Comparison of ENCODE assay signal across 9 mouse cellular contexts in genomic region chr15:51104362-51104761, GRCm38 (mm10).
DNase-seq lines count a peak whose midpoint lies in the region; ATAC-seq and TF ChIP-seq lines count a peak whose summit lies in the region.
"Had no signal": no experiment of that assay in that cellular context is flagged by ENCODE, and none has a peak within 500 bp of the region (broad histone marks: within the 10 kb centered on the region; RNA-seq: fewer than 3 reads in every experiment).

No protein-coding gene starts in this region.

- peak overlapping the region; percentile 12 for H3K4me3 ChIP-seq in kidney, postnatal 0 days (replicated peaks; ENCODE audit: low read depth, low read length)
- no peak overlapping the region for H3K4me3 ChIP-seq in kidney, adult 2 months (ENCODE audit: insufficient read depth, low read depth, low read length)
- H3K4me3 ChIP-seq in embryonic facial prominence, embryonic 13.5 days, result peak overlapping the region; percentile 18; the same call in 1 of the 2 replicates
- H3K4me3 ChIP-seq in intestine, embryonic 15.5 days (replicated peaks), result no peak overlapping the region
- peak overlapping the region; percentile 19 for H3K4me3 ChIP-seq in neural tube, embryonic 15.5 days (replicated peaks)

- H3K27me3 ChIP-seq in kidney, postnatal 0 days (ENCODE audit: insufficient read depth, low read length), result no peaks in the 10 kb centered on the region
- H3K27me3 ChIP-seq in kidney, adult 2 months (replicated peaks; ENCODE audit: control insufficient read depth, insufficient read depth, low read length), result no peaks in the 10 kb centered on the region
- no peaks in the 10 kb centered on the region for H3K27me3 ChIP-seq in embryonic facial prominence, embryonic 13.5 days
- H3K27me3 ChIP-seq in intestine, embryonic 15.5 days (replicated peaks), result no peaks in the 10 kb centered on the region
- no peaks in the 10 kb centered on the region for H3K27me3 ChIP-seq in neural tube, embryonic 15.5 days (replicated peaks)

- H3K4me1 ChIP-seq in kidney, postnatal 0 days (replicated peaks; ENCODE audit: insufficient read depth, low read length), result peaks cover 4% of the 10 kb centered on the region; the same call in 1 of the 2 replicates
- H3K4me1 ChIP-seq in kidney, adult 2 months (ENCODE audit: control insufficient read depth, insufficient read depth, low read length), result no peaks in the 10 kb centered on the region
- peaks cover 7% of the 10 kb centered on the region; the same call in 1 of the 2 replicates for H3K4me1 ChIP-seq in embryonic facial prominence, embryonic 13.5 days
- H3K4me1 ChIP-seq in intestine, embryonic 15.5 days (replicated peaks), result no peaks in the 10 kb centered on the region
- peaks cover 8% of the 10 kb centered on the region for H3K4me1 ChIP-seq in neural tube, embryonic 15.5 days

- ATAC-seq in kidney, postnatal 0 days (replicated peaks; ENCODE audit: low FRiP score, low read depth), result no peak
- no peak for ATAC-seq in embryonic facial prominence, embryonic 13.5 days (ENCODE audit: insufficient number of reproducible peaks, insufficient read depth, low FRiP score, low TSS enrichment, low read depth)
- no peak for ATAC-seq in intestine, embryonic 15.5 days
- ATAC-seq in neural tube, embryonic 15.5 days (ENCODE audit: low FRiP score), result peak; percentile 60
- ATAC-seq in granulocyte monocyte progenitor cell, adult 5-6 weeks (replicated peaks; ENCODE audit: poor library complexity, severe bottlenecking), result no peak
- no peak for ATAC-seq in activated CD4-positive, CD25-positive, alpha-beta regulatory T cell, adult 4 months

- peak; percentile 16 for DNase-seq in kidney, postnatal 0 days (ENCODE audit: low spot score)
- no peak for DNase-seq in kidney, adult 2 months
- no peak for DNase-seq in left cerebral cortex, postnatal 10 days (ENCODE audit: extremely low spot score in 1 of 2, low spot score in 2 of 2)
- DNase-seq: cerebellum, adult 9-11 months had no signal

- no peak for TF ChIP-seq POLR2A in kidney, adult 2 months (IDR thresholded peaks at IDR 0.05; ENCODE audit: low read depth, low read length)

- no peaks in the 10 kb centered on the region for H3K9me3 ChIP-seq in kidney, postnatal 0 days (replicated peaks; ENCODE audit: low read length)
- H3K9me3 ChIP-seq in embryonic facial prominence, embryonic 13.5 days, result no peaks in the 10 kb centered on the region
- no peaks in the 10 kb centered on the region for H3K9me3 ChIP-seq in intestine, embryonic 15.5 days
- H3K9me3 ChIP-seq in neural tube, embryonic 15.5 days (replicated peaks), result no peaks in the 10 kb centered on the region

- peak overlapping the region; percentile 43 for H3K4me2 ChIP-seq in kidney, postnatal 0 days (ENCODE audit: low read length)
- peak overlapping the region; percentile 46 for H3K4me2 ChIP-seq in embryonic facial prominence, embryonic 13.5 days
- peak overlapping the region; percentile 42 for H3K4me2 ChIP-seq in intestine, embryonic 15.5 days (replicated peaks)
- H3K4me2 ChIP-seq in neural tube, embryonic 15.5 days, result peak overlapping the region; percentile 52

- WGBS in kidney, postnatal 0 days, result 7% methylated on average over 10 of the region's 10 CpGs
- WGBS in kidney, adult 2 months, result 17% methylated on average over 10 of the region's 10 CpGs
- WGBS in embryonic facial prominence, embryonic 13.5 days, result 15% methylated on average over 10 of the region's 10 CpGs
- 14% methylated on average over 10 of the region's 10 CpGs for WGBS in intestine, embryonic 15.5 days
- WGBS in neural tube, embryonic 15.5 days, result 7% methylated on average over 10 of the region's 10 CpGs

- no peak for TF ChIP-seq CTCF in kidney, postnatal 0 days (IDR thresholded peaks at IDR 0.05; ENCODE audit: low read depth)
- no peak for TF ChIP-seq CTCF in kidney, adult 2 months (conservative IDR thresholded peaks at IDR 0.05; ENCODE audit: insufficient read depth, insufficient read length, low read depth, low read length)

- intact Hi-C loops in left cerebral cortex, postnatal 10 days (cut with DNase I), result no loop called here

- H3K27ac ChIP-seq in kidney, postnatal 0 days, result no peak overlapping the region
- H3K27ac ChIP-seq in kidney, adult 2 months (ENCODE audit: insufficient read depth, low read depth, low read length), result no peak overlapping the region
- peak overlapping the region; percentile 60; the same call in 1 of the 2 replicates for H3K27ac ChIP-seq in embryonic facial prominence, embryonic 13.5 days
- H3K27ac ChIP-seq in intestine, embryonic 15.5 days, result no peak overlapping the region
- peak overlapping the region; percentile 57 for H3K27ac ChIP-seq in neural tube, embryonic 15.5 days (replicated peaks)

- no peak overlapping the region for H3K9ac ChIP-seq in kidney, postnatal 0 days (ENCODE audit: low read depth, low read length)
- H3K9ac ChIP-seq in embryonic facial prominence, embryonic 13.5 days, result no peak overlapping the region
- H3K9ac ChIP-seq in intestine, embryonic 15.5 days, result no peak overlapping the region
- H3K9ac ChIP-seq in neural tube, embryonic 15.5 days (replicated peaks), result no peak overlapping the region

- H3K36me3 ChIP-seq in kidney, postnatal 0 days (ENCODE audit: insufficient read depth, low read length), result no peaks in the 10 kb centered on the region
- H3K36me3 ChIP-seq in kidney, adult 2 months (ENCODE audit: control insufficient read depth, insufficient read depth, low read length), result no peaks in the 10 kb centered on the region
- no peaks in the 10 kb centered on the region for H3K36me3 ChIP-seq in embryonic facial prominence, embryonic 13.5 days
- H3K36me3 ChIP-seq in intestine, embryonic 15.5 days, result no peaks in the 10 kb centered on the region
- H3K36me3 ChIP-seq in neural tube, embryonic 15.5 days, result no peaks in the 10 kb centered on the region

Comparison
In these comparisons a context has a peak if more than half of its experiments do, and no peak if none do; other contexts are left out.
1. H3K4me3 ChIP-seq: peak in kidney, postnatal 0 days (single experiment), embryonic facial prominence, embryonic 13.5 days (single experiment) and neural tube, embryonic 15.5 days (single experiment); none in kidney, adult 2 months (single experiment) and intestine, embryonic 15.5 days (single experiment).
2. H3K27ac ChIP-seq: peak in embryonic facial prominence, embryonic 13.5 days (single experiment) and neural tube, embryonic 15.5 days (single experiment); none in kidney, postnatal 0 days (single experiment), kidney, adult 2 months (single experiment) and intestine, embryonic 15.5 days (single experiment).
3. Peak in every context shown above with its lines, with median percentiles within 50 percentile points of each other: H3K4me2 ChIP-seq.